Mouse (Mus musculus) c-Kit-positive CD71-negative TER-119-negative erythroid progenitor cells, embryonic 14.5 days (primary cell): ENCODE data around the gene Gm20870.
"Not testable (repeated sequence)": the region's sequence is repeated elsewhere in the genome, so short reads cannot be mapped to it uniquely, and the experiment has no call there.

Experiments
- DNase-seq: peaks from one replicate; pipeline ENCODE4 v3.0.0-alpha.2; 2013; ENCODE audit warnings: low read depth

The Gm20870 gene

DNA sequence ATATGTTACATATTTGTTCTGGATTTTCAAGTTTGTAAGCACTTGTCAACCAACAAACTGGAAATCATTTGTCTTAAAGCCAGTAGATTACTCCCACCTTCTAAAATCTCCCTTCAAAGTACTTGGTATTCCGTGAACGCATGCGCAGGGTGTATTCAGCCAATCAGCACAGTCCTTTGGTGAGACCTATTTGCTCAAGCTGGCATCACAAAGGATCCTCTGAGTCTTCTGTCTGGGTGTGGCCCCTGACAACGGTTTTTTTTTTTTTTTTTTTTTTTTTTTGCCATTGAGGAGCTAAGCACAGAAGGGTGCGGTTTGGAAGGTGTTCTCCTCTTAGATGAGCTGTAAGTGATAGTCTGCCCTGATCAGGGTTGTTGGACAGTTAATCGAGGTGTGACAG, at the start of gene Gm20870:
Gene Gm20870 (plus strand): TSS at position 301 of the 400 bp plus-strand sequence.
- DNase-seq: not testable (repeated sequence)
